Mouse (Mus musculus) heart, adult 2 months (tissue): ENCODE results near the gene Ppp2r5a.

Experiments used
- CTCF ChIP-seq: fragments of 200-600 bp; IDR thresholded peaks from 2 replicates; pipeline ENCODE4 v1.8.1; 2022; ENCODE audit warnings: antibody characterized with exemption, mild to moderate bottlenecking, moderate library complexity
- POLR2A ChIP-seq: fragments of 200-500 bp; IDR thresholded peaks from 2 replicates; pipeline ENCODE4 v1.6.1; 2011; ENCODE audit warnings: mild to moderate bottlenecking, low read depth, low read length, control low read depth; ENCODE audit not compliant: insufficient read depth

DNA sequence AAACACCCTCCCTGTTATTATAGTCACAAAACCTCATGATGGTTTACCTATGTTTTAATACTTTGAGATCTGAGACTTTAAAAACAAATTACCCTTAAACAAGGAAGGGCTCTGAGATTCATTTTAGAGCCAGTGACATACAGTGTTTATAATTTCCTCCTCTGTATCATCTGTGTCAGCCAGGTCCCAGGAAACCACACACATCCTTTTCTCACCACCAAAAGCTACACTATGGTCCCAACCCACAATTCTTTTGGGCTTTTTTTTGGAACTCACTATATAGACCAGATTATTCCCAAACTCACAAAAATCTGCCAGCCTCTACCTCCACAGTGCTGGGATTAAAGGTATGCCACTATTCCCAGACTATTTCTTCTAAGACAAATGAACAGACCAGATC lies 33.9 kb downstream of the Ppp2r5a start:
- TF ChIP-seq CTCF (no peak), POLR2A (no peak)
